Mouse (Mus musculus) brain, embryonic 14.5 days (tissue): ENCODE data around the gene Elp6.

ENCODE experiments used
- CTCF ChIP-seq: fragments of 200-500 bp; IDR thresholded peaks from 2 replicates; pipeline ENCODE4 v1.5.1; 2012; ENCODE audit warnings: inconsistent platforms, mild to moderate bottlenecking, moderate library complexity, borderline replicate concordance; ENCODE audit not compliant: insufficient read depth, insufficient read length; ENCODE audit errors: extremely low read depth
- POLR2A ChIP-seq: fragments of 200-500 bp; IDR thresholded peaks from 2 replicates; pipeline ENCODE4 v1.6.1; 2012; ENCODE audit warnings: mild to moderate bottlenecking, inconsistent platforms, borderline replicate concordance; ENCODE audit not compliant: poor library complexity, insufficient read depth, insufficient read length, severe bottlenecking; ENCODE audit errors: extremely low read depth

DNA sequence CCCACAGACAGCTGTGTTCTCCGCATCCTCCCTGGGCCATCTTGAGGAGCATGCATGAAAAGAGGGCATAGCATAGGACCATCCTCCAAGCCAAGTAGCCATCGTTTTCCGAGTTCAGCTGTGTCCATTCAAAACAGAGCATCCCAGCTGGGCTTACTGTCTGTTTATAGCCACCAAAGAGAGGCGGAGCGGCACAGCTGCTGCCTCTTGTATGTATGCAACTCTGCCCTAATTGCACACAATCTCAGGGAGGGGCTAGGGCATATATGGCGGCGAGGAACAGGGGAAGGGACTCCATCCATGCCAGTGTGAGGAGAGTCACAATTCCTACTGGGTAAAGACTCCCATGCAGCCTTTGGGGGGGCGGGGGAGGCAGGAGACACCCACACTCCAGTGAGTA, 41.8 kb upstream of the Elp6 start:
- TF ChIP-seq CTCF, result no peak
- TF ChIP-seq POLR2A, result no peak
